Mouse (Mus musculus): ENCODE data around the gene Ascl4. TPM values are rescaled to one million over a fixed set of nuclear protein-coding genes. Genes with fewer than 3 reads are reported as not detected.

The Ascl4 gene
- not detected in 2 replicates for polyA plus RNA-seq (2015; fragmentation: Nextera tagmentation; extraction: Ambion mirVana)

DNA sequence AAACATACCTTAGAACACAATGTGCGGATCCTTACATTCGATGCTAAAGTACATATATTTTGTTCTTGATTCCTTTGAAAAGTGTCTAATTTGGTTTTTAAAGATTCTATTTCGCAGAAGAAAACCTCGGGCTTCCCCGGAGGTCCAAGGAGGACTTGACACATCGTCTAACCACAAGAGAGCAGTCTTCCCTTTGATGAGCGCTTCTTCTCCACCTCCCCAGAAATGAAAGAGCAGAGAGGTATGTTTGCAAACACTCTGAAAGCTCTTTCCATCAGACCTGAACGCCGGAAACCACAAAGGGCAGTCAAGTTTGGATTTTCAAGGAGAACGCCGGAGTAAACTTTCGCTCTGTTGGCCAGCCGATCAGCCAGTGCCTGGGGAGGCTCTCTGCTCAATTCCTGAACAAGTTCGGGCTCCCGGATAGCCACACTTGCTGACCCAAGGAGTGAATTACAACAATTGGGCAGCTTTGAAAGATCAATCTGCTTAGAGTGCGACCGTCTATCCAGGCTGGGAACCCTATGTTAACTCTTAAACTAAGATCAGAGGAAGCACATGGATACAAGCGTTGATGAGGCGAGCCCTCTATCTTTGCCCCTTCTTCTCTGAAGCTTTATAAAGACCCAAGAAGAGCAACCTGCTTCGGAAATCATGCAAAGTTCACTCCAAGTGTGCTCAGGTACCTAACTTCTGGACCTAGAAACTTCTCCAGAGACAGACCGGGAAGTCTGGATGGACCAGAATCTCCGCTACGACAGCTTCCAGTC is at the start of gene Ascl4:
Gene Ascl4, plus strand, starts transcription at position 6 of the 770 bp plus-strand sequence.
- Histone ChIP-seq H3K4me3 (ENCODE audit: low read depth, low read length) (peak within 1 kb of the TSS; percentile 50), H3K36me3 (replicated peaks; ENCODE audit: insufficient read depth, low read length) (no peaks in the 10 kb centered on the region), H3K9me3 (ENCODE audit: low read length) (no peaks in the 10 kb centered on the region), H3K27ac (ENCODE audit: low read depth) (no peak within 1 kb of the TSS), H3K4me1 (ENCODE audit: insufficient read depth) (0 out of 2 replicates have a peak, but pooled peaks cover 4% of the 10 kb centered on the region), H3K9ac (replicated peaks) (no peak within 1 kb of the TSS), H3K4me2 (ENCODE audit: low read depth, low read length) (peak within 1 kb of the TSS; percentile 75), H3K27me3 (ENCODE audit: insufficient read depth, low read length) (peaks cover 26% of the 10 kb centered on the region)
- 3% methylated on average over 23 of the region's 23 CpGs for WGBS (ENCODE audit: insufficient replicate concordance)
- ATAC-seq, result no peak
- DNase-seq, result peak; percentile 15
- no peak for TF ChIP-seq EP300 (IDR thresholded peaks at IDR 0.05; ENCODE audit: low read depth)
- no peak for TF ChIP-seq CTCF (IDR thresholded peaks at IDR 0.05; ENCODE audit: low read depth)

DNA sequence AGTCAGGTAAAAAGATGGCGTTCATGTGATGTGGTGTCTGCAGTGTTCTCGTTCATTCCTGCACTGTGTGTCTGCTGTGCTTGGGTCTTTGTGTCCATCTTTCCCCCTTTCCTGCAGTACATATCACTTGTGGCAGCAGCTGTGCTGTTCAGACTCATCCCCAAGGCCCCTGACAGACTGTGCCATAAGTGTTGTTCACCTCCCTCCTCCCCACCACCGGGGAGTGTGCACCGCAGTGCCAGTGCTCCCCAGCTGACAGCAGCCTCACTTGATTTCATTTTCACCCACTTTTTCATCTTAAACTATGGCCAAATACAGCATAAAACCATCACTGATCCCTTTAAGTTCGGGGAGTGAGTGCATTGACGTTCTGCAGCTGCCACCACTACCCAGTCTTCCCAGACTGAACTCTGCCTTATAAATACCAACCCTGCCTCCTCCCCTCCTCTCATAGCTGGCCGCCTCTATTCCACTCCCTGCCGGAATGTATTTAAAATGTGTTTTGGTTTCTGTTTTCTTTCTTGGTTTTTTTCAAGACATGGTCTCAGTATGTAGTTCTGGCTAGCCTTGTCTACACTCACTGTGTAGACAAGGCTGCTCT is 47.5 kb upstream of the Ascl4 start:
- DNase-seq (no peak), ATAC-seq (no peak)
- peaks cover 80% of the 10 kb centered on the region for H3K36me3 ChIP-seq (replicated peaks; ENCODE audit: insufficient read depth, low read length)
- WGBS (ENCODE audit: insufficient replicate concordance), result 87% methylated on average over 8 of the region's 8 CpGs
- no peak overlapping the region for H3K9ac ChIP-seq (replicated peaks)
- no peak overlapping the region for H3K4me2 ChIP-seq (ENCODE audit: low read depth, low read length)
- H3K4me1 ChIP-seq (ENCODE audit: insufficient read depth), result no peaks in the 10 kb centered on the region
- no peak overlapping the region for H3K27ac ChIP-seq (ENCODE audit: low read depth)
- no peaks in the 10 kb centered on the region for H3K9me3 ChIP-seq (ENCODE audit: low read length)
- H3K4me3 ChIP-seq (ENCODE audit: low read depth, low read length), result no peak overlapping the region
- H3K27me3 ChIP-seq (ENCODE audit: insufficient read depth, low read length), result no peaks in the 10 kb centered on the region
- TF ChIP-seq CTCF (IDR thresholded peaks at IDR 0.05; ENCODE audit: low read depth) (no peak), EP300 (IDR thresholded peaks at IDR 0.05; ENCODE audit: low read depth) (no peak)

DNA sequence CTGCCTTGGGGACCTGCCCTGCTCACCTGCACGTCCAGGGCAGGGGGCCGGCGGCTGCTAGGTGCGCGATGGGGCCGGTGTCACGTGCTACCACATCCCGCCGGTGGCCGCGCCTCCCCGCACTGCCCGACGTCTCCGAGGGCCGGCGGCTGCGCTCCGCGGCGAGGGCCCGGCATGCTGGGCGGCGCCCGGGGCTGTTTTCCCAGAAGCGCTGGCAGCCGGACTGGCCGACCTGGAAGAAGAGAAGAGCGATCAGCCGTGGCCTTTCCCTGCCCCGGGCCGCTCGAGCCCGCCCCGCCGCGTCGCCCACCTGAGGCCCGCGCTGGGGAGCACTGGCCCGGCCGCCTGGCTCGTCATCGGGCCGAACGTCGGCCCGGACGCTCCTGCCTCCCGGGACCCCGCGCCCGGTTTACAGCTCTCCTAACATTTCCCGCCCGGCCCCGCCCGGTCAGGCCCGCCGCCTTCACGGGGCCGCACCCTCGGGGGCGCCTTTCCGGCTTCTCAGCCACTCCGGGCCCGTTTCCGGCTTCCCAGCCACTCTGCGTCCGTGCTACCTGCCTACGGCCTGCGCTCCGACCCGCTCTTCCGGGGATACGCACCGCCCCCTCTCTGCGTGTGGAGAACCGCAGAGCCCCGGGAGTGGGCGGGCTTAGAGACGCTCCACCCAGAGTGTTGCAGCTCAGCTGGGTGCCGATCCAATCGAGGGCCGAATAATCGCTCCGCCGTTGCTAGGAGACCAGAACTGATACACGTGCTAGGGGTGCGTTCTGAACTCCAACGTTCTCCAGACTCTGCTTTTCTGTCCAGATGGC is 10.8 kb upstream of the Ascl4 start, which contains the start of gene Prdm4:
Gene Prdm4, minus strand, starts transcription at position 645 of the 812 bp plus-strand sequence.
- H3K27me3 ChIP-seq (ENCODE audit: insufficient read depth, low read length), result no peaks in the 10 kb centered on the region
- WGBS (ENCODE audit: insufficient replicate concordance), result 3% methylated on average over 88 of the region's 90 CpGs
- TF ChIP-seq CTCF (IDR thresholded peaks at IDR 0.05; ENCODE audit: low read depth) (peak; percentile 58), EP300 (IDR thresholded peaks at IDR 0.05; ENCODE audit: low read depth) (0 out of 2 replicates have a peak, but pooled peaks have one; percentile 19)
- ATAC-seq, result peak; percentile 99
- H3K27ac ChIP-seq (ENCODE audit: low read depth), result peak within 1 kb of the TSS; percentile 85
- DNase-seq, result peak; percentile 98
- peak within 1 kb of the TSS; percentile 78 for H3K4me2 ChIP-seq (ENCODE audit: low read depth, low read length)
- peaks cover 13% of the 10 kb centered on the region; the same call in 1 of the 2 replicates for H3K4me1 ChIP-seq (ENCODE audit: insufficient read depth)
- no peaks in the 10 kb centered on the region for H3K9me3 ChIP-seq (ENCODE audit: low read length)
- H3K4me3 ChIP-seq (ENCODE audit: low read depth, low read length), result peak within 1 kb of the TSS; percentile 77
- peak within 1 kb of the TSS; percentile 85 for H3K9ac ChIP-seq (replicated peaks)
- H3K36me3 ChIP-seq (replicated peaks; ENCODE audit: insufficient read depth, low read length), result peaks cover 19% of the 10 kb centered on the region

DNA sequence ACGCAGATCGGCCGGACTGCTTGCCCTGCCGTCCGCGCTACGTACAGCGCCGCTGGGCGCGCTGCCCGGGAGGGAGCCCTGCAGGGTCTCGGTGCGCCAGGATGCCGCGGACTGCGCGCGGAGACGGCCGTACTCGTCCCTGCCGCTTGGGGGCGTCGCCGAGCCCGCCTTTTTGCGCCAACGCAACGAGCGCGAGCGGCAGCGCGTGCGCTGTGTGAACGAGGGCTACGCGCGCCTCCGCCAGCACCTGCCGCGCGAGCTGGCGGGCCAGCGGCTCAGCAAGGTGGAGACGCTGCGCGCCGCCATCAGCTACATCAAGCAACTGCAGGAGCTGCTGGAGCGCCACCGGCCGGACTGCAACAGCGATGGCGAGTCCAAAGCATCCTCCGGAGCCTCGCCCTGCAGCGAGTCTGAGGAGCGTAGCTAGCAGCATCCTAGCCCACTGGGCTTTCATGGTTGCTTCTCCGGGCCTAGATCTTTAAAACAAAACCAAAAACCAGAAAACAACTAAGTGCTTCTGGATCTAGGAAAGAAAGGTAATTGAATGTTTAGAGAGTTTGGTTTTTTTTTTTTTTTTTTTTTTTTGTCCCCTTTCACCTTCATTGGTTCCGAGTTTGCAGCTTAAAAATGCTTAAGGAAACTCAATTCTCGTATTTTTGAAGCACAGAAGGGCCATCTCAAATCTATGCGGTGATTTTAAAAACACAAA is 1.2 kb downstream of the Ascl4 start:
- H3K9ac ChIP-seq (replicated peaks), result no peak overlapping the region
- H3K27me3 ChIP-seq (ENCODE audit: insufficient read depth, low read length), result peaks cover 26% of the 10 kb centered on the region
- TF ChIP-seq EP300 (IDR thresholded peaks at IDR 0.05; ENCODE audit: low read depth) (no peak), CTCF (IDR thresholded peaks at IDR 0.05; ENCODE audit: low read depth) (peak; percentile 40)
- H3K4me2 ChIP-seq (ENCODE audit: low read depth, low read length), result peak overlapping the region; percentile 75
- H3K4me3 ChIP-seq (ENCODE audit: low read depth, low read length), result peak overlapping the region; percentile 50
- ATAC-seq, result peak; percentile 50; the same call in 1 of the 2 replicates
- peak; percentile 50 for DNase-seq
- under 1% methylated on average over 63 of the region's 63 CpGs for WGBS (ENCODE audit: insufficient replicate concordance)
- no peak overlapping the region for H3K27ac ChIP-seq (ENCODE audit: low read depth)
- no peaks in the 10 kb centered on the region for H3K9me3 ChIP-seq (ENCODE audit: low read length)
- no peaks in the 10 kb centered on the region for H3K36me3 ChIP-seq (replicated peaks; ENCODE audit: insufficient read depth, low read length)
- H3K4me1 ChIP-seq (ENCODE audit: insufficient read depth), result 0 out of 2 replicates have a peak, but pooled peaks cover 4% of the 10 kb centered on the region

DNA sequence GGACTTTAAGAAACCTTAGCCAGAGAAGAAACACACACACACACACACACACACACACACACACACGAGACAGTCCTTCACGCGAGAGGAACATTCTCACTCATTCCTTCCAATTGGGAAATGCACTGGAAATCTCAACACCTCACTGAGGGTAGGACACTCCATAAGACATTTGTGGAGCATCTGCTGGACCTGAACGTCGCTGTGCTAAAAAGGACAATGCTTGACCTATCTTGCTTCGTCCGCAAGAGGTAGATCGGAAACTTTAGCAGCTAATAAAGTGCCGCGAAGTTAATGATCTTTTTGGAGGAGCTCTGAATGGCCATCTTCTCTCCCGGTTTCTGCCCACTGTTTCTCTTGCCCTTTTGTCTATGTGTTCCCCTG is 1.7 kb downstream of the Ascl4 start:
- DNase-seq (no peak), ATAC-seq (no peak)
- TF ChIP-seq CTCF (IDR thresholded peaks at IDR 0.05; ENCODE audit: low read depth) (no peak), EP300 (IDR thresholded peaks at IDR 0.05; ENCODE audit: low read depth) (no peak)
- Histone ChIP-seq H3K4me1 (ENCODE audit: insufficient read depth) (0 out of 2 replicates have a peak, but pooled peaks cover 4% of the 10 kb centered on the region), H3K4me2 (ENCODE audit: low read depth, low read length) (no peak overlapping the region), H3K4me3 (ENCODE audit: low read depth, low read length) (no peak overlapping the region), H3K27me3 (ENCODE audit: insufficient read depth, low read length) (peaks cover 26% of the 10 kb centered on the region), H3K9me3 (ENCODE audit: low read length) (no peaks in the 10 kb centered on the region), H3K27ac (ENCODE audit: low read depth) (no peak overlapping the region), H3K36me3 (replicated peaks; ENCODE audit: insufficient read depth, low read length) (no peaks in the 10 kb centered on the region), H3K9ac (replicated peaks) (no peak overlapping the region)
- 55% methylated on average over 11 of the region's 11 CpGs for whole genome bisulfite sequencing (ENCODE audit: insufficient replicate concordance)
